Mouse (Mus musculus): ENCODE measurements around the gene Spag6.

GRCm38 (mm10) chr2:18692548-18692947 lies 1.3 kb upstream of the Spag6 start:
- TF ChIP-seq CTCF (IDR thresholded peaks at IDR 0.05 in 2 of 3, conservative IDR thresholded peaks at IDR 0.05 in 1 of 3; ENCODE audit: control insufficient read depth in 1 of 3, insufficient read depth in 1 of 3, low read depth in 2 of 3, low read length in 3 of 3, poor library complexity in 1 of 3, severe bottlenecking in 1 of 3) (no peak), POLR2A (IDR thresholded peaks at IDR 0.05; ENCODE audit: control insufficient read depth in 1 of 2, insufficient read depth in 1 of 2, low read depth in 1 of 2, low read length in 2 of 2, poor library complexity in 1 of 2) (no peak), ZMIZ1 (IDR thresholded peaks at IDR 0.05; ENCODE audit: low read depth, low read length) (no peak), USF2 (IDR thresholded peaks at IDR 0.05; ENCODE audit: borderline replicate concordance in 1 of 2, insufficient read depth in 1 of 2, low read depth in 1 of 2, low read length in 2 of 2) (no peak), RCOR1 (IDR thresholded peaks at IDR 0.05; ENCODE audit: low read depth, low read length) (no peak), EP300 (IDR thresholded peaks at IDR 0.05; ENCODE audit: low read depth in 1 of 2, low read length in 2 of 2) (no peak), MXI1 (IDR thresholded peaks at IDR 0.05; ENCODE audit: low read depth, low read length) (no peak), HCFC1 (IDR thresholded peaks at IDR 0.05; ENCODE audit: low read depth, low read length) (no peak), NELFE (IDR thresholded peaks at IDR 0.05; ENCODE audit: low read depth, low read length) (no peak), TAL1 (IDR thresholded peaks at IDR 0.05; ENCODE audit: low read length) (no peak), MYB (IDR thresholded peaks at IDR 0.05; ENCODE audit: low read depth, low read length) (no peak), ELF1 (IDR thresholded peaks at IDR 0.05; ENCODE audit: low read depth, low read length) (no peak), KAT2A (conservative IDR thresholded peaks at IDR 0.05; ENCODE audit: low read depth, low read length) (no peak), NRF1 (IDR thresholded peaks at IDR 0.05; ENCODE audit: insufficient read depth, low read depth, low read length, poor library complexity, severe bottlenecking) (no peak)

All from MEL (cell line).